Mouse (Mus musculus) liver, postnatal 0 days (tissue): ENCODE measurements at regions not wholly inside any gene's neighbourhood (a gene's known extent, or its start where the extent isn't known, plus 50 kb on each side); places are given as distances from the start of the nearest gene placed in this dataset.

Experiments used
- CTCF ChIP-seq: sonication (generic); IDR thresholded peaks from 2 replicates; pipeline ENCODE4 v1.5.1; 2016; ENCODE audit warnings: antibody characterized with exemption, low read depth
- EP300 ChIP-seq: IDR thresholded peaks from 2 replicates; pipeline ENCODE4 v1.6.1; 2016; ENCODE audit warnings: antibody characterized with exemption, low read depth, mild to moderate bottlenecking

DNA sequence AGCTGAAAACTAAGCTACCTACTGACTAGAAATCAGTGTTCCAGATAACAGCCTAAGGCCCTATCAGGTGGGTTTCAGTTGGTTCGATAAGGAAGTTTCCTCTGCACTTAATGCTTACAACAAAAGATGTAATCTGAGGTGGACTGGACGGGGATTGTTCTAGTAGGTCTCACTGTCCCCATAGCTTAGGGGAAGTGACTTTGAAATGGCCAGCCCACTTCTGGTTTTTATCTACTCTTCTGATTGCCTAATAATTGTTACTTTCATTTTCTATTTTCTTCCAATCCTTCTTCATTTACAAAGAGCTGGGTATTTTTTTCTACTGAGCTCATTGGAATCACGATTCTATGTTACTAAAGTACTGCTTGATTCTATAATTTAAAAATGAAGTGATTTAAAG, 59.3 kb upstream of the Lpar1 start:
- TF ChIP-seq EP300 (no peak), CTCF (no peak)
